Mouse (Mus musculus) cerebellum, adult 8-10 months (tissue): ENCODE measurements around the gene Gart.
A peak's percentile ranks its signal among the peaks of the same experiment; 100 is the strongest.

Experiments
- DNase-seq: peaks from one replicate; pipeline ENCODE4 v3.0.0; 2022

The Gart gene

DNA sequence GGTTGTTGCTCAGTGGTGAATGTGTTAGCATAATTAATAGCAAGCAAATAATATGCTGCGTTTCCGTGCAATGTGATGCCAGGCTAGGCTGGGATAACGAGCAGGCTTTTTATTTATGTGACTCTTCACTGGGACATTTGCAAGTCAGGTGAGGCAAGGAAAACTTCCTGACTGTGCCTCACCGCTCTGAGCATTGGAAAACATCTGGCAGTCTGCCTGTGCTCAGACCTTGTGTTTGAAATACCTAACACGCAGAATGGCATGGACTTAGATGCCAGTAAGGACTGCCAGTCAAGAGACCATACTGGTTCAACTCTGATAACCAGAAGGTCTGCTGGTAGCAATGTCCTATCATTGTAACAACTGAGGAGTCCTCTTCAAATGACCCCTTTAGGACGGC is 41.6 kb downstream of the Gart start:
- no peak for DNase-seq

DNA sequence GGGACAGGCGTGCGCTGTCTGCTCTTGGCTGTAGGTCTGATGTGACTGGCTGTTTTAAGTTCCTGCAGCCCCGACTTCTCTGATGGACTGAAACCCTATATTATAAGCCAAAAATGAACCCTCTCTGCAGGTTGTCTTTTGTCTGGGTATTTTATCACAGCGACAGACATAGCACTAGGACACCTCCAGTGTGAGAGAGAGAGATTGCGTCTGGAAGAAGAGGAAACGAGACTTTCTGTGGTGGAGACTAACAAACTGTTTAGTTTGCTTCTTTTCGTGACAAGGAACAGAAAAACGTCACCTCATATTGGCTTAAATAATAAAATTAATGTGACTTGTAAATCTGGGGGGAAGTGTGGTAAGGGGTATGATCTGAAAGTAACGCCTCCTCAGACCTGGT is 45.1 kb downstream of the Gart start:
- DNase-seq: no peak

DNA sequence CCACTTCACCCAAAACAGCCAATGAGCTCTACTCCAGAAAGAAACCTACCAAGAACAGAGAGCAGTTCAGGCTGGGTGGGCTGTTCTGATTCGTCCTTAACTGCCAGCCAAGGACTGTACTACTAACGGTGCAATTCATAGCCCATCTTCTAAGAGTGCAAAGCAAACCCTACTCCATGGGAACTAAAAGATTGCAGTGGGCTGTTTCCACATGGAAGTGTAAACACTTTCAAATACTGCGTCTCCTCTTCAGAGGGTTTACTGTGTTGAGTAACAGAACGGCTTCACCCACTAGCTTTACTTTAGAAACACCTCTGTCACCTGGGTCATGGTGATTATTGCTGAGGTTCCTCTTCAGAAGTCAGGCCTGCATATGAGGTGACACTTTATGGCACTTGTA is 45.7 kb downstream of the Gart start:
- no peak for DNase-seq

DNA sequence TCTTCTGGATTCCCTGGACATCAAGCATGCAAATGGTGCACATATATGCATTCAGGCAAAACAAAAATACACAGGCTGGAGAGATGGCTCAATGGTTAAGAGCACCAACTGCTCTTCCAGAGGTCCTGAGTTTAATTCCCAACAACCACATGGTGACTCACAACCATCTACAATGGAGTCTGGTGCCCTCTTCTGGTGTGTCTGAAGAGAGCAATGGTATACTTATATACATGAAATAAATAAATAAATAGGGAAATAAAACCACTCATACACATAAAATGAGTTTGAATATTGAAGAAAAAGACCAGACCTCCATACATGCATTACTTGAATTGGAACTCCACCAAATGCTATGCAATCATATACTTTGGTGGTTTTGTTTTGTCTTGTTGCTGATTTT is 47.5 kb downstream of the Gart start:
- no peak for DNase-seq

DNA sequence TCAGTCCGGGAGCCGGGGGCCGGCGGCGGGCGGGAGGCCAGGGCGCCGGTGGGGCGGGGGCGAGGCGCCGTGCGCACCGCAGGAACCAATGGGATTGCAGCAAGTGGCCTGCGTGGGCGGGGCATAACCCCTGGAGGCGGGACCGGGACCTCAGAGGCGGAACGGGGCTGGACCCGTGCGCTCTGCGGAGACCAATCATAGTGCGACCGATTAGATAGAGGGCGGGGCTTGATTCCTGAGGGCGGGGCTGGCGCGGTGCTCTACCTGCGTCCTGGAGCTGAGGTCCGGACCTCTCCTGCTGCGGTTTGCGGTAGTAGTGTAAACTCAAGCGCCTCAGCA is 49.1 kb downstream of the Gart start, which contains the start of gene Tmem50b:
Gene Tmem50b (minus strand): TSS at position 129 of the 339 bp plus-strand sequence.
- DNase-seq: peak; percentile 100

DNA sequence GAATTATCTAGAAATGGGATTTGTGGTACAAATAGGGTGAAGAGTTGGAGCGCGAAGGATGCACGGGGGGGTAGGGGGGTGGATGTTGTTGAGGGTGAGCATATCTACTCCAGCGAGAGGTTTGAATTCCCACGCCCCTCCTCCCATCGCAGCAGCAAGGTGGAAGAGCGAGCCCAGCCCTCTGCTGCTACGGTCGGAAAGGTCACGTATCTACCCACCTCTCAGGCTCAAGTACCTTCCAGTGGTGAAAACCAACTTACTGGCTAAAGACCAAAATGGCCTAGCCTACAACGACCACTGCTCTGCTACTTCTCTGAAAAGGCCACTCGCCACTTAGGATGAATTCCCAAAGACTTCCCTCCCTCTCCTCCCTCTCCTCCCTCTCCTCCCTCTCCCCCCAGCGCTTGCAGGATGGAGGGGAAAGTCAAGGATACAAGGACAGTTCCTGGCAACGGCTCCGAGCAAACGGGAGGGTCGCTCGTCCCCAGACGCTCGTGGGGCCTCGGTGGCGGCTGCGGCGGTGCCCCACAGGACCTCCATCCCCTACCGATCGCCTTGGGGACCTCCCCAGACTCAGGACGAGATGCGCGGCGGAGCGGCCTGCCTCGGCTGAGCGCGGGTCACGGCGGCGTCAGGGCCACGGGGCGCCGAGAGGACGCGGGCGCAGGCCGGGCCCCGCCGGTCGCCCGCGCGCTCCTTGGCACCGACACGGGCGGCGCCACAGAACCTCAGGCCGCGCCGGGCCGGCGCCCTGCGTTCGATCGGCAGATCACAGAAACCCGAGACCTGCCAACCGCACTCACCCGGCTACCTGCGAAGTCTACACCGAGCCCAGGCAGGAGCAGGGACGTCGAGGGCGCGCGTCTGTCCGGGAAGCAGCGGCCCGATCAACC is 49.7 kb downstream of the Gart start:
- no peak for DNase-seq

DNA sequence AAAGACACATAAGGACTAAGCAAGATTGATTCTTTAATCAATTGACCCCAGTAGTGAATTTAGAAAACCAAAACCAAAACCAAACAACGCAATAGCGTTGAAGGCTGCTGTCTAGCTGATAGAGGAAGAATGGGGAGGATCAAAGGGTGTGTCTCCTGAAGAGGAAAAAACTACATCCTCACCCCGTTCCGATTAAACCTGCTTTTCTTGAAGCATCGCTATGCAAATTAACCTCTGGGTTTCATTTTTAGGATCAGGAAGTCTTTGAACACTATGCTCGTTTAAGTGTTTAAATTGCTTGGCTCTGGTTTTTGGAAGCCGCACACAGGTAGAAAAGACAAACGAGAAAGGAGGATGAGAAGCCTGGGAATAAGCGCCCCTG is 50.4 kb downstream of the Gart start:
- DNase-seq: no peak

DNA sequence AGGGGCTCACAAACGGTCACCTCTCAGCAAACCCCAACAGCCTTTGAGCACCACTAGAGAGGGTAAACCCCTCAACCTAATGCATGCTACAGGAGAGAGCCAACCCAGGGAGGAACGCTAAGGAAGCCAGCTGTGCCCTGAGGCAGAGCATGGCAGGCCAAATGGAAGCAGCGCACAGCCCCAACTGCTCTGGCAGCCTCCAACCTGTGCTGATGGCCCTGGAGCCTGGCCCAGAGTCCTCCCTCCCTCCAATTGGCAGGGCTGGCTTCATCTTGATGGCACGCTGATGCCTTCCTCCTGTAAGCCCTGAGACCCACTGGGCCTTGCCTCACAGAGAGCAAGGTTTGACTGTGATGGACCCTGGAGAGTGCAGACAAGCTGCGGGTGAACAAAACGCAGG is 51.7 kb downstream of the Gart start:
- peak; percentile 66 for DNase-seq

DNA sequence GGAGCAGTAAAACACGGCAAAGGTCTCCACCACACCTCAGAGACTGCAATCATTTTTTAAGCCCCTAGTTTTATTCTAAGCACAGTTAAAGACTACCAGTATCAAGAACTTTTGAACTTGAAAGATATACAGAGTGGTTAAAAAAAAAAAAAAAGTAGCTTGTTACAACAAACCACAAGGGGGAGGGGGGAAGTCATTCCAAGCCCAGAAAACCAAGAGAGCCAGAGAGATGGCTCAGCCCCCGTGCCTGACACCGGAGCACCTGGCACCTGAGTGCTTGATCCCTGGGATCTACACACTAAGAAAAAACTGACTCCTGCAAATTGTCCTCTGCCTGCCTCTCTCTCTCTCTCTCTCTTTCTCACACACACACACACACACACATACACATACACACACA is 53.5 kb downstream of the Gart start:
- no peak for DNase-seq

DNA sequence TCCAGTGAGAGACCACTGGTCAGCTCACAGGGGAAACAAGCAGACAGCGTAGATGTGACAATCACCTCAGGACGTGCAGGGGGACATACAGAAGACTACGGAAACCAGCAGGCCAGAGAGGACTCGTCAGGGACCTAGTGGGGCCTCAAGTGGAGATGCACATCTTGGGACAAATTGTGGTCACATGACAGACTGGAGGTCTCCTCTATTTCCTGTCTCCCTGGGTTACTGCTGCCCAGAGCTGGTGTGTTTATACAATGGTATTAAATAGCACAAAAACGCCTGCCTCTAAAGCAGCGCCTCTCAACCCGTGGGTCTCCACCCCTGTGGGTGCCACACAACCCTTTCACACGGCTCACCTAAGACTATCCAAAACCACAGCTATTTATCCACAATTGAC is 54.6 kb downstream of the Gart start:
- no peak for DNase-seq

DNA sequence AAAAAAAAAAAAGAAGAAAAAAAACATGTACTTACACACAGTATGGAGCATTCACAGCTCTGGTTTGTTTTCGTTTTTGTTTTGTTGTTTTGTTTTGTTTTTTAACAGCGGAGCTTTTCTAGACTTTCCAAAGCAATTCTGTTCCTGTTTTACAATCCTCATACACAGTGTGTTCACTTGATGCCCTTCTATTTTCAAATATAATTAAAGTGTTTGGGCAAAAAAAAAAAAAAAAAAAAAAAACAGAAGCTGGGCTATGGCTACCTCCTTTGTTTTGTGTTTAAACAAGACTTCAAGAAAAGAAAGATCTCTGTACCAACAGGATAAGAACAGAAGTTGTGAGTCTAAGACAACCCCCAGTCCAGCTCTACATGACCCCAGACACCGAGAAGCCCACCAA is 58.0 kb downstream of the Gart start:
- no peak for DNase-seq

DNA sequence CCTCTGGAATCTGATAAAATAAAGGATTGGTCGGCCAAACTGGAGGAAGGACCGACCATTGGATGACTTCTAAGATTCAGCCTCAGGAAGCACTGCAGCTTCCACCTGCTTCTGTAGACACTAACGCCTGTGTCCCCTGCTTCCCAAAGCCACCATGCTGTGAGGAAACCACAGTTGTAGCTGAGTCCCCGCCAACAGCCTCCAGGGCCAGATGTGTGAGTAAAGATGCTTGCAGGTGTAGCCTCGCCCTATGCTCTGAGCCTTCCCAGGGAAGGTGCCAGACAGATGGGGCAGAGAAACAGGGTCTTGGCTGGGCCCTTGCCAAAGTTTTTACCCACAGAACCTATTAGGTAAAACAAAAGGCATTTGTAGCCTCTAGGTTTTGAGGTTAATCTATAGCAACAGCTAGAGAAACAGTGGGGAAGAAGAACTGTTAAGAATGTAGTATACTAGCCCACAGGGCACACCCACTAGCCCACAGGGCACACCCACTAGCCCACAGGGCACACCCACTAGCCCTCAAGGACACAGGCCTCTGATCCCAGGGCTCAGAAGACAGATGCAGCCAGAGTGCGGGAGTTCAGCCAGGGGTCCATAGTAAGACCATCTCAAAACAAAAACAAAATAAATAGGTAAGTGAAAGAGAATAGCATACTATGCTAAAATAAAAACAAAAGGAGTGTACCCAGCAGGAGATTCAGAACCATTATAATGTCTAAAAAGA is 58.9 kb downstream of the Gart start:
- DNase-seq: no peak

DNA sequence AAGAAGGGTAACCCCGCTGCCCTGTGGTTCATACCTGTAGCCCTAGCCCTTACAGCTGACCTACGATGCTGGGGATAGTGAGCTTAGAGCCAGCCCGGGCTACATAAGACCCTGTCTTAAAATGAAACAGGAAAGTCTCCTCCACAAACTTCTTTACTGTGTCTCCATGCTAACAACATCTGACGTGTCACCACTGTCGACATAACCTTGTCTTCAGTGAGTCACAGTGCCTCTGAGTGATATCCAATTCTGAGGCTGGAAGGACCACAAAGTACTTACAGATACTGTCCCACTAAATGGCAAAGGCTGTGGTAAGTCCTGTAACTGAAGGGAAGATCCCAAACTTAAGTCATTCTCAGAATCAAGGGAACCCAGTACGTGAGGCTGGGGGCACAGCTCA is 60.5 kb downstream of the Gart start:
- DNase-seq: no peak

DNA sequence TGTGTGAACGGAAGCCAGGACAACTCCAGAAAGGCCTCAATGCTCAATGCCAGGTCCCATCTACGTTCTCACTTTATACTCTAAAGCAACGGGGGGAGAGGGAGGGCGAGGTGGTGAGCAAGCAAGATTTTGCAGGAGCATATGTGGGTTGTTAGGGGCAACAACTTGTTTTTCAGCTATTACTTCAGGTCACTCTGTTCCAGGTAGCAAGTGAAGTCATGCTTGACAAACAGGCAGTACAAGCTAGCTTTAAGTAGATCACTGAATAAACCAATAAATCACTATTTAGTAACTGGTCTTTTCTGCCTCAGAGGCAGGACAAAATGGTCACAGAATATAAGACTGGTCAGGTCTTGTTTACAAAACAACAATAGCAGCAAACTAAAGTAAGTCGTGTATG is 61.1 kb downstream of the Gart start:
- DNase-seq: no peak

DNA sequence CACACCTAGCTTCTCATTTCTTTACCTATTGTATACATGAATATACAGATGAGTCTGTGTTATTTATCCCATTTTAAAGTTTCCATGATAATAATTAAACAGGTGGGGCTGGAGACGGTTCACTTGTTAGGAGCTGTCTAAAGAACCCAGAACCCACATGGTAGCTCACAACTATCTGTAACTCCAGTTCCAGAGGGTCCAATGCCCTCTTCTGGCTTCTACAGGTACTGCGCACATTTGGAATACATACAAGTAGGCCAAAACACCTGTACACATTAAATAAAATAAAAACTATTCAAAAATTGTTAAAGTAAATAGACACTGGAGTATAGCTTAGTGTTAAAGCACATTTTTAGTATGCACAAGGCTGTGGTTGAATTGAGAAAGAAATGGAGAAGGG is 64.4 kb downstream of the Gart start:
- no peak for DNase-seq

DNA sequence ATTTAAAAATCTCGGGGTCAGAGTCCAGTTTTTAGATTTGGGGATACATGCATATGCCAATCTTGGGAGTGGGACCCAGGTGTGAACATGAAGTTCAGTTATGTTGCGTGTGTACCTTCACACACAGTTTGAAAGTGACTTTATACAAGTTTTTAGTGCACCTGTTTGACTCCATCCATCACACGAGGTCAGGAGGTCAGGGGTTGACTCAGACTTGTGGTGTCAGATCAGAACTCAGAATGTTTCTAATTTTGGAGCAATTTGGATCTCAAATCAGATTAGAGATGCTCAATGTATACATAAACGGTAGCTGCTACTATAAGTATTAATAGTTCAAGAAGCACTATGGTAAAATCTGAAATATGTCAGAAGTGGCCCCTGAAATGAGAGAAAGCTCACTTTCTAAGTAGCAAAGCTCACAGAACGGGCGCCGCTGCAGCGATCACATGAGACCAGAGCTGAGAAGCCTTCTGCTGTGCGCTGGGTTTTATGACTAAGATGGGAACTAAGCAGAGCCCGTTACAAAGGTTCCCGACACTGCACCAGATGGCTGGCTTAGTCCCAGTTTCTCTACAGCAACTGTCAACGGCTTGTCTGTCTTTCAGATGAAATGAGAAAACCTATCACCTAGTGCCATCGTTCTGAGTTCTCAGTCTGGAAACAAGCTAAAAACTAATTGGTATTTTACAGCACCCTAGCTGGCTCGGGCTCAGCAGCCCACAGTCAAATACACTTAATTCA is 67.6 kb downstream of the Gart start:
- DNase-seq: no peak

DNA sequence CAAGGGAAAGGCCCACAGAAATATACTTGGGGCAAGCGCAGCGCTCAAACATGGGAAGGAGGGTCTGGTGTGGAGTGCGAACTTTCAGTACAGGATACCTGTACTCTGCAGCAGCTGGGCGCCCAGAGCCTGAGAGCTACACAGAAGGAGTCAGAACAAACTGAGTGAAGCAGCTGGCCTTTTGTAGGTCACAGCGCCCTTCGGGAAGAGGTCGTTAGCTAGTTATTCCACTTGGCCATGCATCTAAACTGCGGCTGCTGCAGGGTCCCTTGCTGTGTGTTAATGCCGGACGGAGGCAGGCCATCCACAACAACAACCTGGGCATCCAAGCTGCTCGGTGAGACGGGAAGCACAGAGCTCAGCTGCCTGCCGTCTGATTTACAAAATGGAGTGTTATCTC is 71.6 kb downstream of the Gart start:
- DNase-seq: no peak
